In genomic region chr4:40851763-40852248, GRCm38 (mm10) we compare ENCODE assay signal across 8 mouse cellular contexts. TPM values are rescaled to one million over a fixed set of nuclear protein-coding genes. Genes with fewer than 3 reads are reported as not detected.
DNase-seq lines count a peak whose midpoint lies in the region; ATAC-seq and TF ChIP-seq lines count a peak whose summit lies in the region.

No protein-coding gene starts in this region.

- intact Hi-C loops in left cerebral cortex, postnatal 36 days (cut with DNase I): no loop called here

- no peaks in the 10 kb centered on the region for H3K36me3 ChIP-seq in lung, embryonic 15.5 days
- H3K36me3 ChIP-seq in forebrain, embryonic 14.5 days (ENCODE audit: control insufficient read depth, insufficient read depth, low read length): no peaks in the 10 kb centered on the region
- peaks cover 10% of the 10 kb centered on the region for H3K36me3 ChIP-seq in liver, embryonic 14.5 days (replicated peaks; ENCODE audit: control insufficient read depth, insufficient read depth, low read depth)
- H3K36me3 ChIP-seq in stomach, embryonic 16.5 days (ENCODE audit: control insufficient read depth, insufficient read depth, low read length): no peaks in the 10 kb centered on the region

- H3K27ac ChIP-seq in lung, embryonic 15.5 days: peak overlapping the region; percentile 94
- H3K27ac ChIP-seq in forebrain, embryonic 14.5 days (ENCODE audit: low read depth, low read length): no peak overlapping the region
- H3K27ac ChIP-seq in liver, embryonic 14.5 days: peak overlapping the region; percentile 97
- H3K27ac ChIP-seq in stomach, embryonic 16.5 days (ENCODE audit: low read length): peak overlapping the region; percentile 93

- TF ChIP-seq CTCF in liver, embryonic 14.5 days (IDR thresholded peaks at IDR 0.05; ENCODE audit: low read depth): no peak

- no peak for DNase-seq in lung, postnatal 10 days
- DNase-seq in forebrain, embryonic 14.5 days (ENCODE audit: low spot score): no peak
- DNase-seq in liver, embryonic 14.5 days (ENCODE audit: low read depth in 3 of 3, low spot score in 3 of 3): no peak
- no peak for DNase-seq in left cerebral cortex, postnatal 36 days (ENCODE audit: low spot score in 2 of 2)
- DNase-seq in cerebellum, adult 9-11 months: no peak

- no peaks in the 10 kb centered on the region for H3K9me3 ChIP-seq in lung, embryonic 15.5 days
- no peaks in the 10 kb centered on the region for H3K9me3 ChIP-seq in forebrain, embryonic 14.5 days (replicated peaks; ENCODE audit: control insufficient read depth, low read length)
- no peaks in the 10 kb centered on the region for H3K9me3 ChIP-seq in liver, embryonic 14.5 days (ENCODE audit: control insufficient read depth, low read length)
- H3K9me3 ChIP-seq in stomach, embryonic 16.5 days (replicated peaks; ENCODE audit: control insufficient read depth, low read length): no peaks in the 10 kb centered on the region

- H3K4me3 ChIP-seq in lung, embryonic 15.5 days: peak overlapping the region; percentile 82
- no peak overlapping the region for H3K4me3 ChIP-seq in forebrain, embryonic 14.5 days (ENCODE audit: low read depth, low read length)
- peak overlapping the region; percentile 92 to 96 for H3K4me3 ChIP-seq in liver, embryonic 14.5 days (ENCODE audit: insufficient read depth in 1 of 2, low read depth in 2 of 2, low read length in 2 of 2)
- H3K4me3 ChIP-seq in stomach, embryonic 16.5 days (replicated peaks; ENCODE audit: low read length): peak overlapping the region; percentile 71

- H3K27me3 ChIP-seq in lung, embryonic 15.5 days: no peaks in the 10 kb centered on the region
- no peaks in the 10 kb centered on the region for H3K27me3 ChIP-seq in forebrain, embryonic 14.5 days (replicated peaks; ENCODE audit: control insufficient read depth, insufficient read depth, low read length)
- no peaks in the 10 kb centered on the region for H3K27me3 ChIP-seq in liver, embryonic 14.5 days (ENCODE audit: control insufficient read depth, insufficient read depth, low read length)
- H3K27me3 ChIP-seq in stomach, embryonic 16.5 days (ENCODE audit: control insufficient read depth, insufficient read depth, low read length): no peaks in the 10 kb centered on the region

- no peak for ATAC-seq in lung, embryonic 15.5 days (ENCODE audit: borderline replicate concordance, extremely low read depth, low FRiP score, low TSS enrichment)
- no peak for ATAC-seq in forebrain, embryonic 14.5 days
- ATAC-seq in liver, embryonic 14.5 days (ENCODE audit: insufficient read depth): no peak
- ATAC-seq in stomach, embryonic 16.5 days (ENCODE audit: insufficient read depth, low FRiP score): no peak
- no peak for ATAC-seq in inflammation-experienced regulatory T-cells, adult 6 months

- H3K9ac ChIP-seq in lung, embryonic 15.5 days: peak overlapping the region; percentile 91
- no peak overlapping the region for H3K9ac ChIP-seq in forebrain, embryonic 14.5 days (ENCODE audit: low read length)
- H3K9ac ChIP-seq in liver, embryonic 14.5 days (replicated peaks): peak overlapping the region; percentile 95
- H3K9ac ChIP-seq in stomach, embryonic 16.5 days (ENCODE audit: low read length): peak overlapping the region; percentile 91

- H3K4me1 ChIP-seq in lung, embryonic 15.5 days: peaks cover 51% of the 10 kb centered on the region
- peaks cover 17% of the 10 kb centered on the region for H3K4me1 ChIP-seq in forebrain, embryonic 14.5 days (ENCODE audit: control insufficient read depth, insufficient read depth, low read length)
- H3K4me1 ChIP-seq in liver, embryonic 14.5 days (replicated peaks; ENCODE audit: control insufficient read depth in 2 of 2, insufficient read depth in 2 of 2, low read length in 1 of 2): peaks cover 53 to 55% of the 10 kb centered on the region in 2 experiments
- H3K4me1 ChIP-seq in stomach, embryonic 16.5 days (ENCODE audit: control insufficient read depth, insufficient read depth, low read length): peaks cover 39% of the 10 kb centered on the region

- TF ChIP-seq EP300 in liver, embryonic 14.5 days (IDR thresholded peaks at IDR 0.05; ENCODE audit: low read depth): no peak

- peak overlapping the region; percentile 88 for H3K4me2 ChIP-seq in lung, embryonic 15.5 days
- peak overlapping the region; percentile 84 for H3K4me2 ChIP-seq in forebrain, embryonic 14.5 days (ENCODE audit: low read length)
- peak overlapping the region; percentile 82 for H3K4me2 ChIP-seq in liver, embryonic 14.5 days (ENCODE audit: low read depth)
- H3K4me2 ChIP-seq in stomach, embryonic 16.5 days (ENCODE audit: low read depth, low read length): peak overlapping the region; percentile 83

- 17% methylated on average over 4 of the region's 4 CpGs for WGBS in lung, embryonic 15.5 days
- 71% methylated on average over 4 of the region's 4 CpGs for WGBS in forebrain, embryonic 14.5 days
- 8% methylated on average over 4 of the region's 4 CpGs for WGBS in liver, embryonic 14.5 days (ENCODE audit: insufficient replicate concordance)
- 40% methylated on average over 4 of the region's 4 CpGs for WGBS in stomach, embryonic 16.5 days

RNA-seq across cellular contexts. Expression of gene B4galt1, which starts 2.0 kb away (rescaled TPM):
- polyA plus RNA-seq in lung, embryonic 15.5 days (2015; fragmentation: Nextera tagmentation; extraction: Ambion mirVana): 70.0 and 74.5 TPM in 2 replicates
- polyA plus RNA-seq in forebrain, embryonic 14.5 days (2014; fragmentation: Nextera tagmentation; extraction: Ambion mirVana): 6.8 and 7.8 TPM in 2 replicates
- polyA plus RNA-seq in liver, embryonic 14.5 days (2012; rRNA removed): 13.3 and 14.3 TPM in 2 replicates
- 30.3 and 31.2 TPM in 2 replicates for polyA plus RNA-seq in liver, embryonic 14.5 days (2014; fragmentation: Nextera tagmentation; extraction: Ambion mirVana)
- polyA plus RNA-seq in stomach, embryonic 16.5 days (2015; fragmentation: Nextera tagmentation; extraction: Ambion mirVana): 50.1 and 51.2 TPM in 2 replicates
- total RNA-seq in left cerebral cortex, postnatal 36 days (2021): 1 to 10 TPM; 4.1 to 5.1 TPM
- 10 to 100 TPM; 47.2 to 79.0 (median 56.0) TPM for polyA plus RNA-seq in inflammation-experienced regulatory T-cells, adult 6 months (2017; shearing (Covaris generic))
